Mouse (Mus musculus) cerebellum, adult 2 months (tissue): ENCODE measurements around the gene Dlx3.

Source experiments
- CTCF ChIP-seq: fragments of 200-500 bp; IDR thresholded peaks from 2 replicates; pipeline ENCODE4 v1.5.1; 2011; ENCODE audit warnings: low read depth, mild to moderate bottlenecking, control low read depth, low read length, moderate library complexity, borderline replicate concordance; ENCODE audit not compliant: insufficient read depth
- POLR2A ChIP-seq: fragments of 200-500 bp; IDR thresholded peaks from 2 replicates; pipeline ENCODE4 v1.6.1; 2011; ENCODE audit warnings: low read length, control low read depth, borderline replicate concordance; ENCODE audit not compliant: insufficient read depth

DNA sequence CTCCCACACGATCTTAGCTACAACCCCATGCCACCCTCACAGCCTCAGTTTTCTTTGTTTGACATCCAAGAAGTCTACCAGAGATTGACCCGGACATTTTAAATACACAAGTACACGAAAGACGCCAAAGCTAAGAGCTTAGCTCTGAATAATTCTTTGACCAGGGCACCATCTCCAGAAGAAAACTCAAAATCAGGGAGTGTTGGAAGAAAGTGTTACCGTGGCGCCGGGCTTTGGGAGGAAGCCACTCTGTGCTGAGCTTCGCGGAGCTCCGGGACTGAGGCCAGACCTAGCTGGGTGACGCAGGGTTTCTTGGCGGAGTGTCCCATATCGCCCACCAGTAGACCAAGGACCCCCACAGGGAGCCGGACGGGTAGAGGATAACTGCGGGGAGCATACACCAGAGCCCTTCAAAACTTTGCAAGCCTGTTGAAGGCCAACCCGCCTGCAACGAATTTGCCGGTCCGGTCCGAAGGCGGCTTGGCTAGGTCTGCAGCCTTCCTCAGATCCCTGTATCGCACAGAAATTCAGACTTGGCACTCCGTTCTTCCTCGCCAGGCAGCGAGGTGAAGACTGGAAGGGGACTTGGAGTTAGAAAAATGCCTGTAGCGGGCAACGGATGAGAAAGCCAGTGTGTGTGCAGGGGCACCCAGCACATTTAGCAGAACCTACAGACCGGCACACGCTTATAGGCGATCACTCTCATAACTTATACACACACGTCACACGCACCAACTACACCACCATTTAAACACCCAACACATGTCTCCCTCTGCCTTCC lies 30.5 kb downstream of the Dlx3 start:
- no peak for TF ChIP-seq CTCF
- no peak for TF ChIP-seq POLR2A
